Mouse (Mus musculus) CH12.LX (cell line): ENCODE results near the gene Fam168a. TPM values are rescaled to one million over a fixed set of nuclear protein-coding genes. Genes with fewer than 3 reads are reported as not detected.

Source experiments
- DNase-seq: peaks from one replicate; pipeline ENCODE4 v3.0.0-alpha.2; 2013; ENCODE audit errors: extremely low read depth
- H3K27ac ChIP-seq: 2 replicates; pipeline ENCODE4 v1.5.1; 2012; ENCODE audit warnings: low read depth, mild to moderate bottlenecking, control low read depth, moderate library complexity; ENCODE audit not compliant: insufficient read depth
- H3K27me3 ChIP-seq: replicated peaks from 2 replicates; pipeline ENCODE3; 2012; ENCODE audit warnings: inconsistent platforms
- H3K36me3 ChIP-seq, 2 experiments: replicated peaks in 1 of 2; 2 replicates each; pipeline versions ENCODE3 to v1.6.1; 2012; ENCODE audit warnings: inconsistent platforms in 1 of 2, low read length in 1 of 2, mild to moderate bottlenecking in 1 of 2, mixed read lengths in 1 of 2, moderate library complexity in 1 of 2; ENCODE audit not compliant: control insufficient read depth in 1 of 2, insufficient read depth in 1 of 2
- H3K4me1 ChIP-seq, 2 experiments: 2 replicates each; pipeline ENCODE4 v1.6.1; 2012; ENCODE audit warnings: inconsistent platforms in 1 of 2, moderate library complexity in 1 of 2; ENCODE audit not compliant: insufficient read depth in 2 of 2, control insufficient read depth in 1 of 2
- H3K4me2 ChIP-seq: 2 replicates; pipeline ENCODE4 v1.6.1; 2012; ENCODE audit warnings: low read depth, mild to moderate bottlenecking, control low read depth; ENCODE audit not compliant: poor library complexity, insufficient read depth, severe bottlenecking
- H3K4me3 ChIP-seq, 3 experiments: fragments of 150-350 bp in 1 of 3; sonication (generic) in 1 of 3; replicated peaks in 1 of 3; 2 replicates each; pipeline versions ENCODE3 to v1.5.1; 2011 to 2012; ENCODE audit warnings: low read depth in 2 of 3, low read length in 2 of 3, mild to moderate bottlenecking in 2 of 3, moderate library complexity in 2 of 3, control low read depth in 1 of 3, improper control_type of control experiment in 1 of 3, inconsistent platforms in 1 of 3, mixed read lengths in 1 of 3; ENCODE audit not compliant: poor library complexity in 1 of 3
- H3K79me2 ChIP-seq: replicated peaks from 2 replicates; pipeline ENCODE4 v1.6.1; 2012; ENCODE audit warnings: mild to moderate bottlenecking, moderate library complexity; ENCODE audit not compliant: control insufficient read depth, poor library complexity, insufficient read depth, severe bottlenecking; ENCODE audit errors: extremely low read depth
- H3K9ac ChIP-seq: 2 replicates; pipeline ENCODE4 v1.6.1; 2012; ENCODE audit warnings: low read depth, mild to moderate bottlenecking, control low read depth, moderate library complexity; ENCODE audit not compliant: insufficient read depth
- H3K9me3 ChIP-seq: replicated peaks from 2 replicates; pipeline ENCODE3; 2012; ENCODE audit warnings: low read length, inconsistent platforms, mixed read lengths
- BHLHE40 ChIP-seq: IDR thresholded peaks from 2 replicates; pipeline ENCODE4 v1.6.1; 2011; ENCODE audit warnings: mild to moderate bottlenecking, low read depth, low read length, improper control_type of control experiment
- CTCF ChIP-seq, 2 experiments: IDR thresholded peaks in 1 of 2; conservative IDR thresholded peaks in 1 of 2; 2 replicates each; pipeline ENCODE4 v1.5.1; 2011 to 2012; ENCODE audit warnings: low read depth in 2 of 2, low read length in 2 of 2, improper control_type of control experiment in 1 of 2, inconsistent platforms in 1 of 2, mild to moderate bottlenecking in 1 of 2, moderate library complexity in 1 of 2
- E2F4 ChIP-seq: IDR thresholded peaks from 2 replicates; pipeline ENCODE4 v1.6.1; 2011; ENCODE audit warnings: low read depth, low read length, improper control_type of control experiment; ENCODE audit not compliant: insufficient replicate concordance
- ELF1 ChIP-seq: IDR thresholded peaks from 2 replicates; pipeline ENCODE4 v1.6.1; 2014; ENCODE audit warnings: low read depth, mild to moderate bottlenecking, inconsistent platforms, low read length, improper control_type of control experiment
- EP300 ChIP-seq: IDR thresholded peaks from 2 replicates; pipeline ENCODE4 v1.6.1; 2011; ENCODE audit warnings: low read length, improper control_type of control experiment
- ETS1 ChIP-seq: conservative IDR thresholded peaks from 2 replicates; pipeline ENCODE4 v1.6.1; 2012; ENCODE audit warnings: low read depth, mild to moderate bottlenecking, inconsistent platforms, low read length, improper control_type of control experiment, moderate library complexity
- GABPA ChIP-seq: IDR thresholded peaks from 2 replicates; pipeline ENCODE4 v1.6.1; 2012; ENCODE audit warnings: low read depth, low read length, improper control_type of control experiment, inconsistent platforms; ENCODE audit not compliant: insufficient replicate concordance
- IRF4 ChIP-seq: IDR thresholded peaks from 2 replicates; pipeline ENCODE4 v1.6.1; 2014; ENCODE audit warnings: low read depth, mild to moderate bottlenecking, inconsistent platforms, low read length, improper control_type of control experiment
- KAT2A ChIP-seq: IDR thresholded peaks from 2 replicates; pipeline ENCODE4 v1.6.1; 2012; ENCODE audit warnings: low read length, improper control_type of control experiment, inconsistent platforms; ENCODE audit not compliant: insufficient replicate concordance
- MAX ChIP-seq: IDR thresholded peaks from 2 replicates; pipeline ENCODE4 v1.6.1; 2011; ENCODE audit warnings: low read length, improper control_type of control experiment
- MEF2A ChIP-seq: IDR thresholded peaks from 2 replicates; pipeline ENCODE4 v1.6.1; 2014; ENCODE audit warnings: low read depth, mild to moderate bottlenecking, inconsistent platforms, low read length, improper control_type of control experiment, borderline replicate concordance
- NRF1 ChIP-seq: IDR thresholded peaks from 2 replicates; pipeline ENCODE4 v1.6.1; 2014; ENCODE audit warnings: low read depth, mild to moderate bottlenecking, inconsistent platforms, low read length, improper control_type of control experiment, moderate library complexity
- PAX5 ChIP-seq: IDR thresholded peaks from 2 replicates; pipeline ENCODE4 v1.6.1; 2012; ENCODE audit warnings: low read length, inconsistent platforms, mixed read lengths
- POLR2A ChIP-seq: IDR thresholded peaks from 2 replicates; pipeline ENCODE4 v1.6.1; 2011; ENCODE audit warnings: low read depth, mild to moderate bottlenecking, improper control_type of control experiment, low read length
- POLR2AphosphoS2 ChIP-seq: IDR thresholded peaks from 2 replicates; pipeline ENCODE4 v1.6.1; 2011; ENCODE audit warnings: low read depth, low read length, improper control_type of control experiment
- RCOR1 ChIP-seq: conservative IDR thresholded peaks from 2 replicates; pipeline ENCODE4 v1.6.1; 2012; ENCODE audit warnings: low read depth, mild to moderate bottlenecking, inconsistent platforms, low read length, improper control_type of control experiment
- TBP ChIP-seq: conservative IDR thresholded peaks from 2 replicates; pipeline ENCODE4 v1.6.1; 2011; ENCODE audit warnings: low read depth, low read length, improper control_type of control experiment
- TCF12 ChIP-seq: IDR thresholded peaks from 2 replicates; pipeline ENCODE4 v1.6.1; 2014; ENCODE audit warnings: low read depth, mild to moderate bottlenecking, inconsistent platforms, low read length, improper control_type of control experiment
- USF1 ChIP-seq: IDR thresholded peaks from 2 replicates; pipeline ENCODE4 v1.6.1; 2014; ENCODE audit warnings: low read depth, mild to moderate bottlenecking, inconsistent platforms, low read length, improper control_type of control experiment
- USF2 ChIP-seq: conservative IDR thresholded peaks from 2 replicates; pipeline ENCODE4 v1.6.1; 2011; ENCODE audit warnings: low read depth, low read length, improper control_type of control experiment
- ZC3H11A ChIP-seq: IDR thresholded peaks from 2 replicates; pipeline ENCODE4 v1.6.1; 2012; ENCODE audit warnings: low read depth, mild to moderate bottlenecking, inconsistent platforms, low read length, improper control_type of control experiment
- dilution Hi-C: fragments of 300-500 bp; cut with MboI; formaldehyde crosslinking; loops from 2 replicates; pipeline ENCODE4 v1.14.3; 2020; ENCODE audit warnings: low sequenced_read_pairs; ENCODE audit not compliant: extremely low pct_unique_long_range_greater_than_20kb, extremely low pct_ligation_motif_present
- in situ Hi-C: fragments of 300-500 bp; cut with MboI; formaldehyde crosslinking; loops from 3 replicates; pipeline ENCODE4 v1.14.3; 2019; ENCODE audit warnings: low sequenced_read_pairs, low pct_ligation_motif_present, low pct_unique_long_range_greater_than_20kb, mixed read lengths
- polyA plus RNA-seq: library from polyadenylated mRNA; unstranded; fragments of >175 nt; gene quantifications from 2 replicates; pipeline ENCODE4 v1.2.1, GENCODE M21; 2012; ENCODE audit warnings: low read depth; ENCODE audit not compliant: insufficient read length
- total RNA-seq, 2 experiments: library from RNA; depleted of rRNA; stranded (reverse); fragments of 300-350 nt in 1 of 2; fragments of >200 nt in 1 of 2; gene quantifications; 2 replicates each; pipeline ENCODE4 v1.2.3; 2012 to 2014

Gene Fam168a
- total and polyA plus RNA-seq, 3 experiments, result 4.0 to 15.0 (median 4.9) TPM

DNA sequence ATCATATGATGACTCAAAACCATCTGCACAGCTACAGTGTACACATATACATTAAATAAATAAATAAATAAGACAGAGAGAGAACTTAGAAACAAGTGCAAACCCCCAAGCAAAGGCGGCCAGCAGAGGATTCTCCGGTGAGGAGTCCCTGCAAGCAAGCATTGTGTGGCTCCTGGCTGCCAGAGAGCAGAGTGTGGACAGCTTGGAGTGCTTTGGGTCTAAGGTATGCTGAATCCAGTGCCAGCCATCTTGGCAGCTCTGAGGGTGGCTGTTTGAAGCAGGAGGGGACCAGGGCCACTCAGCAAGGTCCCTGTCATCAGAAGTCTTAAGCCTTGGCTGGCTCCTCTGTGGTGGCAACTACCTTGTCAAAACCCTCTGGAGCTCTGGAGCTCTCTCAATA lies 31.5 kb upstream of the Fam168a start:
- no peaks in the 10 kb centered on the region for H3K79me2 ChIP-seq
- in situ Hi-C loops, result no loop called here
- peaks cover 55% of the 10 kb centered on the region for H3K27me3 ChIP-seq
- H3K4me3 ChIP-seq, result no peak overlapping the region
- H3K9me3 ChIP-seq, result no peaks in the 10 kb centered on the region
- DNase-seq, result no peak
- H3K9ac ChIP-seq, result no peak overlapping the region
- 0 out of 4 replicates have a peak, but pooled peaks cover 0 to 3% of the 10 kb centered on the region in 2 experiments for H3K4me1 ChIP-seq
- dilution Hi-C loops, result no loop called here
- H3K36me3 ChIP-seq, result no peaks in the 10 kb centered on the region
- TF ChIP-seq POLR2AphosphoS2, result no peak
- TF ChIP-seq ETS1, result no peak
- TF ChIP-seq NRF1, result no peak
- TF ChIP-seq E2F4, result no peak
- no peak for TF ChIP-seq CTCF (conservative IDR thresholded peaks at IDR 0.05 in 1 of 2, IDR thresholded peaks at IDR 0.05 in 1 of 2; ENCODE audit: low read depth in 2 of 2, low read length in 2 of 2)
- TF ChIP-seq RCOR1, result no peak
- TF ChIP-seq PAX5, result no peak
- TF ChIP-seq POLR2A, result no peak
- no peak for TF ChIP-seq BHLHE40
- TF ChIP-seq TCF12, result no peak
- no peak for TF ChIP-seq EP300
- TF ChIP-seq MAX, result no peak
- no peak for TF ChIP-seq KAT2A
- no peak for TF ChIP-seq GABPA
- no peak for TF ChIP-seq ZC3H11A
- TF ChIP-seq USF2, result no peak
- no peak for TF ChIP-seq ELF1
- no peak for TF ChIP-seq TBP
- no peak overlapping the region for H3K27ac ChIP-seq
- no peak overlapping the region for H3K4me2 ChIP-seq

DNA sequence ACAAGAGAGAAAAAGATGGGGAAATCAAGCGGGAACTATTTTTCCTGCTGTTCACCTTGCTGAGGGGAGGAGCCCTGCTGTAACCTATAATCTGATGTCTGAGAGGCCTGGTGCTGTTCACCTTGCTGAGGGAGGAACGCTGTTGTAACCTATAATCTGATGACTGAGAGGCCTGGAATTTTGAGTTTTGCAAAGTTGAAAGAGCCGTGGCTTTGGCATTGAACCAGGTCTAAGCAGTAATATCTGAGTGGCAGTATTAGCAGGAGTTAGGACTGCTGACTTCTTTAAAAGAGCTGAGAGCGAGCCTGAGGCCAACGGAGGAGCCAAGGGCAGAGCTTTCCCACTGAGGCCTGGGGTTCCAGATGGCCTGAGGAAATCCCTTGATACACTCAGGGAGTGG lies 28.4 kb upstream of the Fam168a start:
- no peak overlapping the region for H3K27ac ChIP-seq
- dilution Hi-C loops, result no loop called here

More for the DNA sequence above, 28.4 kb upstream of the Fam168a start:
- no peaks in the 10 kb centered on the region for H3K9me3 ChIP-seq
- no peak for DNase-seq
- no peak overlapping the region for H3K4me2 ChIP-seq
- TF ChIP-seq PAX5, result no peak
- no peak for TF ChIP-seq BHLHE40
- TF ChIP-seq MEF2A, result no peak
- TF ChIP-seq POLR2A, result no peak
- no peak for TF ChIP-seq IRF4
- TF ChIP-seq USF1, result no peak
- in situ Hi-C loops, result no loop called here
- peaks cover 37% of the 10 kb centered on the region for H3K27me3 ChIP-seq
- no peaks in the 10 kb centered on the region for H3K79me2 ChIP-seq
- H3K9ac ChIP-seq, result no peak overlapping the region
- H3K4me1 ChIP-seq, result 0 out of 4 replicates have a peak, but pooled peaks cover 0 to 3% of the 10 kb centered on the region in 2 experiments
- H3K4me3 ChIP-seq, result no peak overlapping the region
- H3K36me3 ChIP-seq, result no peaks in the 10 kb centered on the region
